Mouse (Mus musculus): ENCODE measurements around the gene Btnl6. TPM values are rescaled to one million over a fixed set of nuclear protein-coding genes. Genes with fewer than 3 reads are reported as not detected.
"Not testable (repeated sequence)": the region's sequence is repeated elsewhere in the genome, so short reads cannot be mapped to it uniquely, and the experiment has no call there.

The Btnl6 gene
- polyA plus RNA-seq, 1 experiment from 2014 or later: not detected

GRCm38 (mm10) chr17:34477238-34478013, 39.7 kb downstream of the Btnl6 start, which contains the start of gene Btnl4:
Btnl4 (minus strand) TSS chr17:34477318.
- not testable (repeated sequence) for DNase-seq (ENCODE audit: low spot score, missing footprints); ATAC-seq (ENCODE audit: low FRiP score); H3K4me1 ChIP-seq (ENCODE audit: control insufficient read depth, insufficient read depth, low read length); H3K36me3 ChIP-seq (ENCODE audit: control insufficient read depth, insufficient read depth, low read length); H3K9me3 ChIP-seq (ENCODE audit: control insufficient read depth, low read length); H3K4me2 ChIP-seq; H3K4me3 ChIP-seq (ENCODE audit: low read depth, low read length); H3K9ac ChIP-seq (ENCODE audit: low read length); H3K27me3 ChIP-seq (ENCODE audit: control insufficient read depth, insufficient read depth, low read length); H3K27ac ChIP-seq (ENCODE audit: low read depth, low read length)
- WGBS: 92% methylated on average over 3 of the region's 5 CpGs

- H3K36me3 ChIP-seq (ENCODE audit: control insufficient read depth, insufficient read depth, low read length): no peaks in the 10 kb centered on the region
- DNase-seq (ENCODE audit: low spot score, missing footprints) (no peak), ATAC-seq (ENCODE audit: low FRiP score) (no peak)
- WGBS: 100% methylated on average over 1 of the region's 2 CpGs
- H3K27me3 ChIP-seq (ENCODE audit: control insufficient read depth, insufficient read depth, low read length): no peaks in the 10 kb centered on the region
- no peak overlapping the region for H3K4me3 ChIP-seq (ENCODE audit: low read depth, low read length)
- H3K27ac ChIP-seq (ENCODE audit: low read depth, low read length): no peak overlapping the region
- H3K4me1 ChIP-seq (ENCODE audit: control insufficient read depth, insufficient read depth, low read length): no peaks in the 10 kb centered on the region
- H3K9ac ChIP-seq (ENCODE audit: low read length): no peak overlapping the region
- no peak overlapping the region for H3K4me2 ChIP-seq
- no peaks in the 10 kb centered on the region for H3K9me3 ChIP-seq (ENCODE audit: control insufficient read depth, low read length)
Measured at GRCm38 (mm10) chr17:34476427-34476826, 40.7 kb downstream of the Btnl6 start.

GRCm38 (mm10) chr17:34475060-34475459, 42.1 kb downstream of the Btnl6 start:
- ATAC-seq (ENCODE audit: low FRiP score) (no peak), DNase-seq (ENCODE audit: low spot score, missing footprints) (no peak)
- no peaks in the 10 kb centered on the region for H3K36me3 ChIP-seq (ENCODE audit: control insufficient read depth, insufficient read depth, low read length)
- no peaks in the 10 kb centered on the region for H3K9me3 ChIP-seq (ENCODE audit: control insufficient read depth, low read length)
- H3K9ac ChIP-seq (ENCODE audit: low read length): no peak overlapping the region
- H3K4me1 ChIP-seq (ENCODE audit: control insufficient read depth, insufficient read depth, low read length): no peaks in the 10 kb centered on the region
- H3K27me3 ChIP-seq (ENCODE audit: control insufficient read depth, insufficient read depth, low read length): no peaks in the 10 kb centered on the region
- WGBS: 81% methylated on average over 3 of the region's 3 CpGs
- no peak overlapping the region for H3K27ac ChIP-seq (ENCODE audit: low read depth, low read length)
- H3K4me2 ChIP-seq: no peak overlapping the region
- H3K4me3 ChIP-seq (ENCODE audit: low read depth, low read length): no peak overlapping the region

- Histone ChIP-seq H3K4me2 (no peak overlapping the region), H3K4me3 (ENCODE audit: low read depth, low read length) (no peak overlapping the region), H3K9ac (ENCODE audit: low read length) (no peak overlapping the region), H3K4me1 (ENCODE audit: control insufficient read depth, insufficient read depth, low read length) (no peaks in the 10 kb centered on the region), H3K27me3 (ENCODE audit: control insufficient read depth, insufficient read depth, low read length) (no peaks in the 10 kb centered on the region), H3K9me3 (ENCODE audit: control insufficient read depth, low read length) (no peaks in the 10 kb centered on the region), H3K27ac (ENCODE audit: low read depth, low read length) (no peak overlapping the region), H3K36me3 (ENCODE audit: control insufficient read depth, insufficient read depth, low read length) (no peaks in the 10 kb centered on the region)
- 77% methylated on average over 2 of the region's 2 CpGs for WGBS
- DNase-seq (ENCODE audit: low spot score, missing footprints): no peak
- ATAC-seq (ENCODE audit: low FRiP score): no peak
Measured at GRCm38 (mm10) chr17:34470491-34470890, 46.7 kb downstream of the Btnl6 start.

- H3K36me3 ChIP-seq (ENCODE audit: control insufficient read depth, insufficient read depth, low read length); ATAC-seq (ENCODE audit: low FRiP score); H3K9me3 ChIP-seq (ENCODE audit: control insufficient read depth, low read length); DNase-seq (ENCODE audit: low spot score, missing footprints); H3K4me2 ChIP-seq; H3K4me3 ChIP-seq (ENCODE audit: low read depth, low read length); H3K27me3 ChIP-seq (ENCODE audit: control insufficient read depth, insufficient read depth, low read length); H3K27ac ChIP-seq (ENCODE audit: low read depth, low read length); H3K9ac ChIP-seq (ENCODE audit: low read length); H3K4me1 ChIP-seq (ENCODE audit: control insufficient read depth, insufficient read depth, low read length): not testable (repeated sequence)
Measured at GRCm38 (mm10) chr17:34465906-34466305, 51.2 kb downstream of the Btnl6 start.

GRCm38 (mm10) chr17:34459255-34459654, 57.9 kb downstream of the Btnl6 start:
- WGBS: 88% methylated on average over 3 of the region's 3 CpGs
- Histone ChIP-seq H3K27me3 (ENCODE audit: control insufficient read depth, insufficient read depth, low read length) (no peaks in the 10 kb centered on the region), H3K27ac (ENCODE audit: low read depth, low read length) (no peak overlapping the region), H3K4me1 (ENCODE audit: control insufficient read depth, insufficient read depth, low read length) (no peaks in the 10 kb centered on the region), H3K9me3 (ENCODE audit: control insufficient read depth, low read length) (no peaks in the 10 kb centered on the region), H3K9ac (ENCODE audit: low read length) (no peak overlapping the region), H3K36me3 (ENCODE audit: control insufficient read depth, insufficient read depth, low read length) (no peaks in the 10 kb centered on the region), H3K4me3 (ENCODE audit: low read depth, low read length) (no peak overlapping the region), H3K4me2 (no peak overlapping the region)
- ATAC-seq (ENCODE audit: low FRiP score): no peak
- DNase-seq (ENCODE audit: low spot score, missing footprints): no peak

Other genes with a start within 250 kb of the Btnl6 start
- gene H2-Aa, start 229.5 kb downstream of the Btnl6 start, polyA plus RNA-seq (2014; fragmentation: Nextera tagmentation; extraction: Ambion mirVana): not detected in 2 replicates
- 1.7 TPM in 2 replicates for gene H2-Eb1, start 211.5 kb downstream of the Btnl6 start, polyA plus RNA-seq (2014; fragmentation: Nextera tagmentation; extraction: Ambion mirVana)
- not detected in 2 replicates for gene H2-Eb2, start 191.7 kb downstream of the Btnl6 start, polyA plus RNA-seq (2014; fragmentation: Nextera tagmentation; extraction: Ambion mirVana)
- gene Btnl2, start 162.5 kb downstream of the Btnl6 start, polyA plus RNA-seq (2014; fragmentation: Nextera tagmentation; extraction: Ambion mirVana): 0.07 TPM in 1 of 2 replicates, not detected in the other
- not detected in 2 replicates for gene Btnl1, start 140.2 kb downstream of the Btnl6 start, polyA plus RNA-seq (2014; fragmentation: Nextera tagmentation; extraction: Ambion mirVana)
- gene BC051142, start 118.5 kb downstream of the Btnl6 start, polyA plus RNA-seq (2014; fragmentation: Nextera tagmentation; extraction: Ambion mirVana): 1.6 and 2.9 TPM in 2 replicates
- not detected in 2 replicates for gene Btnl4, start 40.0 kb downstream of the Btnl6 start, polyA plus RNA-seq (2014; fragmentation: Nextera tagmentation; extraction: Ambion mirVana)
- 8.9 and 15.8 TPM in 2 replicates for gene Notch4, start 46.9 kb upstream of the Btnl6 start, polyA plus RNA-seq (2014; fragmentation: Nextera tagmentation; extraction: Ambion mirVana)
- gene Gpsm3, start 72.5 kb upstream of the Btnl6 start, polyA plus RNA-seq (2014; fragmentation: Nextera tagmentation; extraction: Ambion mirVana): 4.4 and 4.8 TPM in 2 replicates
- 17.3 and 20.1 TPM in 2 replicates for gene Pbx2, start 73.9 kb upstream of the Btnl6 start, polyA plus RNA-seq (2014; fragmentation: Nextera tagmentation; extraction: Ambion mirVana)
- 1.4 and 1.6 TPM in 2 replicates for gene Ager, start 80.5 kb upstream of the Btnl6 start, polyA plus RNA-seq (2014; fragmentation: Nextera tagmentation; extraction: Ambion mirVana)
- gene Rnf5, start 86.3 kb upstream of the Btnl6 start, polyA plus RNA-seq (2014; fragmentation: Nextera tagmentation; extraction: Ambion mirVana): 180 and 185 TPM in 2 replicates
- 68.4 and 75.3 TPM in 2 replicates for gene Agpat1, start 86.9 kb upstream of the Btnl6 start, polyA plus RNA-seq (2014; fragmentation: Nextera tagmentation; extraction: Ambion mirVana)
- 3.3 and 3.8 TPM in 2 replicates for gene Egfl8, start 98.6 kb upstream of the Btnl6 start, polyA plus RNA-seq (2014; fragmentation: Nextera tagmentation; extraction: Ambion mirVana)
- gene Ppt2, start 111.2 kb upstream of the Btnl6 start, polyA plus RNA-seq (2014; fragmentation: Nextera tagmentation; extraction: Ambion mirVana): 25.8 and 26.4 TPM in 2 replicates
- 1.8 and 2.4 TPM in 2 replicates for gene Prrt1, start 112.2 kb upstream of the Btnl6 start, polyA plus RNA-seq (2014; fragmentation: Nextera tagmentation; extraction: Ambion mirVana)
- gene Fkbpl, start 127.4 kb upstream of the Btnl6 start, polyA plus RNA-seq (2014; fragmentation: Nextera tagmentation; extraction: Ambion mirVana): 14.4 and 15.1 TPM in 2 replicates
- 68.2 and 77.6 TPM in 2 replicates for gene Atf6b, start 129.8 kb upstream of the Btnl6 start, polyA plus RNA-seq (2014; fragmentation: Nextera tagmentation; extraction: Ambion mirVana)
- 0.03 and 0.05 TPM in 2 replicates for gene Tnxb, start 153.2 kb upstream of the Btnl6 start, polyA plus RNA-seq (2014; fragmentation: Nextera tagmentation; extraction: Ambion mirVana)
- gene C4b, start 226.5 kb upstream of the Btnl6 start, polyA plus RNA-seq (2014; fragmentation: Nextera tagmentation; extraction: Ambion mirVana): not detected in 2 replicates

Data from midbrain, embryonic 11.5 days (tissue).